Mouse (Mus musculus) forebrain, embryonic 15.5 days (tissue): Measurements from ENCODE around the gene Adgrb3. TPM values are rescaled to one million over a fixed set of nuclear protein-coding genes. Genes with fewer than 3 reads are reported as not detected.
"Not testable (repeated sequence)": the region's sequence is repeated elsewhere in the genome, so short reads cannot be mapped to it uniquely, and the experiment has no call there.

ENCODE experiments used
- ATAC-seq: fragments of 200-750 bp; cut with Nextera tagmentation; replicated peaks from 2 replicates; pipeline ENCODE4 v1.8.0; 2017; ENCODE audit warnings: mild to moderate bottlenecking, moderate TSS enrichment, moderate library complexity
- H3K27ac ChIP-seq: fragments of 300-500 bp; sonication (generic); replicated peaks from 2 replicates; pipeline ENCODE4 v1.5.1; 2015; ENCODE audit warnings: mild to moderate bottlenecking, inconsistent platforms
- H3K27me3 ChIP-seq: fragments of 300-500 bp; sonication (generic); 2 replicates; pipeline ENCODE4 v1.6.1; 2015; ENCODE audit warnings: inconsistent platforms
- H3K36me3 ChIP-seq: fragments of 300-500 bp; sonication (generic); 2 replicates; pipeline ENCODE4 v1.6.1; 2015; ENCODE audit warnings: mild to moderate bottlenecking, inconsistent platforms
- H3K4me1 ChIP-seq: fragments of 300-500 bp; sonication (generic); 2 replicates; pipeline ENCODE4 v1.6.1; 2015; ENCODE audit warnings: inconsistent platforms
- H3K4me2 ChIP-seq: fragments of 300-500 bp; sonication (generic); replicated peaks from 2 replicates; pipeline ENCODE4 v1.6.1; 2015; ENCODE audit warnings: mild to moderate bottlenecking, inconsistent platforms
- H3K4me3 ChIP-seq: fragments of 300-500 bp; sonication (generic); 2 replicates; pipeline ENCODE4 v1.5.1; 2015; ENCODE audit warnings: mild to moderate bottlenecking, inconsistent platforms
- H3K9ac ChIP-seq: fragments of 300-500 bp; sonication (generic); replicated peaks from 2 replicates; pipeline ENCODE4 v1.6.1; 2015; ENCODE audit warnings: mild to moderate bottlenecking, inconsistent platforms
- H3K9me3 ChIP-seq: fragments of 300-500 bp; sonication (generic); 2 replicates; pipeline ENCODE4 v1.6.1; 2016; ENCODE audit warnings: inconsistent platforms
- whole genome bisulfite sequencing: fragments of 180-500 bp; shearing (Covaris S2); methylation state at CpG from one replicate; pipeline ENCODE4 v1.1.7; 2015; ENCODE audit warnings: mixed read lengths; 5-methylcytosine and 5-hydroxymethylcytosine counted together
- polyA plus RNA-seq: library from polyadenylated mRNA; unstranded; fragments of >200 nt; fragmentation: Nextera tagmentation; extraction: Ambion mirVana; gene quantifications from 2 replicates; pipeline ENCODE4 v1.2.1, GENCODE M21; 2015

Gene Adgrb3
- polyA plus RNA-seq, 1 experiment from 2014 or later, result 45.9 TPM

GRCm38 (mm10) chr1:25706299-25706698 is 123.2 kb downstream of the Adgrb3 start:
- Histone ChIP-seq H3K4me3 (no peak overlapping the region), H3K9me3 (no peaks in the 10 kb centered on the region), H3K4me1 (no peaks in the 10 kb centered on the region), H3K4me2 (no peak overlapping the region), H3K27ac (no peak overlapping the region), H3K36me3 (no peaks in the 10 kb centered on the region), H3K9ac (no peak overlapping the region), H3K27me3 (no peaks in the 10 kb centered on the region)
- no peak for ATAC-seq
- 72% methylated on average over 2 of the region's 2 CpGs for WGBS

GRCm38 (mm10) chr1:25698702-25699250 is 130.7 kb downstream of the Adgrb3 start:
- Histone ChIP-seq H3K27ac (peak overlapping the region; percentile 54), H3K27me3 (no peaks in the 10 kb centered on the region), H3K4me1 (peaks cover 11% of the 10 kb centered on the region), H3K4me3 (no peak overlapping the region), H3K4me2 (no peak overlapping the region), H3K36me3 (no peaks in the 10 kb centered on the region), H3K9me3 (no peaks in the 10 kb centered on the region), H3K9ac (no peak overlapping the region)
- ATAC-seq, result peak; percentile 79
- 64% methylated on average over 6 of the region's 6 CpGs for WGBS

GRCm38 (mm10) chr1:25697179-25697578 is 132.3 kb downstream of the Adgrb3 start:
- Histone ChIP-seq H3K27me3 (no peaks in the 10 kb centered on the region), H3K9me3 (no peaks in the 10 kb centered on the region), H3K27ac (peak overlapping the region; percentile 52; the same call in 1 of the 2 replicates), H3K9ac (no peak overlapping the region), H3K36me3 (no peaks in the 10 kb centered on the region), H3K4me2 (no peak overlapping the region), H3K4me1 (peaks cover 11% of the 10 kb centered on the region), H3K4me3 (no peak overlapping the region)
- 61% methylated on average over 4 of the region's 4 CpGs for WGBS
- ATAC-seq, result peak; percentile 88

- no peaks in the 10 kb centered on the region for H3K36me3 ChIP-seq
- peak; percentile 55 for ATAC-seq
- no peaks in the 10 kb centered on the region for H3K27me3 ChIP-seq
- no peak overlapping the region for H3K9ac ChIP-seq
- no peak overlapping the region for H3K4me2 ChIP-seq
- no peaks in the 10 kb centered on the region for H3K9me3 ChIP-seq
- peaks cover 11% of the 10 kb centered on the region for H3K4me1 ChIP-seq
- H3K4me3 ChIP-seq, result no peak overlapping the region
- WGBS, result 65% methylated on average over 3 of the region's 3 CpGs
- H3K27ac ChIP-seq, result peak overlapping the region; percentile 52; the same call in 1 of the 2 replicates
Observed at GRCm38 (mm10) chr1:25696771-25697170, 132.7 kb downstream of the Adgrb3 start.

- H3K27me3 ChIP-seq, result no peaks in the 10 kb centered on the region
- no peaks in the 10 kb centered on the region for H3K9me3 ChIP-seq
- H3K4me3 ChIP-seq, result no peak overlapping the region
- WGBS, result 67% methylated on average over 3 of the region's 3 CpGs
- no peak for ATAC-seq
- no peaks in the 10 kb centered on the region for H3K36me3 ChIP-seq
- H3K9ac ChIP-seq, result no peak overlapping the region
- H3K27ac ChIP-seq, result no peak overlapping the region
- H3K4me2 ChIP-seq, result no peak overlapping the region
- H3K4me1 ChIP-seq, result no peaks in the 10 kb centered on the region
Observed at GRCm38 (mm10) chr1:25682118-25682517, 147.4 kb downstream of the Adgrb3 start.

- Histone ChIP-seq H3K4me3 (no peak overlapping the region), H3K4me2 (no peak overlapping the region), H3K9me3 (no peaks in the 10 kb centered on the region), H3K27me3 (no peaks in the 10 kb centered on the region), H3K36me3 (no peaks in the 10 kb centered on the region), H3K27ac (no peak overlapping the region), H3K4me1 (no peaks in the 10 kb centered on the region), H3K9ac (no peak overlapping the region)
- 69% methylated on average over 2 of the region's 2 CpGs for WGBS
- ATAC-seq, result no peak
Observed at GRCm38 (mm10) chr1:25679656-25680055, 149.9 kb downstream of the Adgrb3 start.

GRCm38 (mm10) chr1:25652717-25653116 is 176.8 kb downstream of the Adgrb3 start:
- no peaks in the 10 kb centered on the region for H3K4me1 ChIP-seq
- H3K4me2 ChIP-seq, result no peak overlapping the region
- 96% methylated on average over 1 of the region's 1 CpGs for WGBS
- no peaks in the 10 kb centered on the region for H3K36me3 ChIP-seq
- H3K27ac ChIP-seq, result no peak overlapping the region
- no peak for ATAC-seq
- no peak overlapping the region for H3K4me3 ChIP-seq
- no peaks in the 10 kb centered on the region for H3K9me3 ChIP-seq
- no peak overlapping the region for H3K9ac ChIP-seq
- H3K27me3 ChIP-seq, result no peaks in the 10 kb centered on the region

GRCm38 (mm10) chr1:25644256-25644655 is 185.3 kb downstream of the Adgrb3 start:
- 79% methylated on average over 5 of the region's 5 CpGs for WGBS
- no peak for ATAC-seq
- no peaks in the 10 kb centered on the region for H3K27me3 ChIP-seq
- H3K4me2 ChIP-seq, result no peak overlapping the region
- H3K27ac ChIP-seq, result no peak overlapping the region
- no peak overlapping the region for H3K4me3 ChIP-seq
- H3K36me3 ChIP-seq, result no peaks in the 10 kb centered on the region
- H3K4me1 ChIP-seq, result no peaks in the 10 kb centered on the region
- H3K9me3 ChIP-seq, result no peaks in the 10 kb centered on the region
- no peak overlapping the region for H3K9ac ChIP-seq

- 54% methylated on average over 4 of the region's 4 CpGs for WGBS
- H3K27ac ChIP-seq, result no peak overlapping the region
- H3K9me3 ChIP-seq, result no peaks in the 10 kb centered on the region
- H3K27me3 ChIP-seq, result no peaks in the 10 kb centered on the region
- ATAC-seq, result no peak
- no peak overlapping the region for H3K4me2 ChIP-seq
- H3K4me3 ChIP-seq, result no peak overlapping the region
- no peaks in the 10 kb centered on the region for H3K4me1 ChIP-seq
- no peak overlapping the region for H3K9ac ChIP-seq
- no peaks in the 10 kb centered on the region for H3K36me3 ChIP-seq
Observed at GRCm38 (mm10) chr1:25621458-25621857, 208.0 kb downstream of the Adgrb3 start.

GRCm38 (mm10) chr1:25616954-25617353 is 212.6 kb downstream of the Adgrb3 start:
- Histone ChIP-seq H3K27me3 (no peaks in the 10 kb centered on the region), H3K27ac (no peak overlapping the region), H3K4me3 (no peak overlapping the region), H3K36me3 (no peaks in the 10 kb centered on the region), H3K9me3 (no peaks in the 10 kb centered on the region), H3K9ac (no peak overlapping the region), H3K4me2 (no peak overlapping the region), H3K4me1 (no peaks in the 10 kb centered on the region)
- ATAC-seq, result no peak

GRCm38 (mm10) chr1:25610776-25611175 is 218.7 kb downstream of the Adgrb3 start:
- not testable (repeated sequence) for H3K4me3 ChIP-seq

GRCm38 (mm10) chr1:25598941-25599340 is 230.6 kb downstream of the Adgrb3 start:
- H3K27me3 ChIP-seq, result no peaks in the 10 kb centered on the region
- no peak for ATAC-seq
- WGBS, result 96% methylated on average over 5 of the region's 5 CpGs
- no peaks in the 10 kb centered on the region for H3K4me1 ChIP-seq
- no peak overlapping the region for H3K9ac ChIP-seq
- no peak overlapping the region for H3K4me2 ChIP-seq
- H3K36me3 ChIP-seq, result no peaks in the 10 kb centered on the region
- H3K27ac ChIP-seq, result no peak overlapping the region
- H3K9me3 ChIP-seq, result no peaks in the 10 kb centered on the region
- no peak overlapping the region for H3K4me3 ChIP-seq

More at GRCm38 (mm10) chr1:25610776-25611175, 218.7 kb downstream of the Adgrb3 start:
- not testable (repeated sequence) for H3K36me3 ChIP-seq, H3K9ac ChIP-seq, H3K4me2 ChIP-seq, H3K27me3 ChIP-seq, H3K9me3 ChIP-seq, ATAC-seq, H3K4me1 ChIP-seq, H3K27ac ChIP-seq

- H3K9ac ChIP-seq, result no peak overlapping the region
- 37% methylated on average over 2 of the region's 2 CpGs for whole genome bisulfite sequencing
- no peak overlapping the region for H3K4me3 ChIP-seq
- ATAC-seq, result peak; percentile 78
- H3K27ac ChIP-seq, result no peak overlapping the region
- H3K27me3 ChIP-seq, result no peaks in the 10 kb centered on the region
- H3K36me3 ChIP-seq, result no peaks in the 10 kb centered on the region
- no peaks in the 10 kb centered on the region for H3K9me3 ChIP-seq
- H3K4me2 ChIP-seq, result no peak overlapping the region
- H3K4me1 ChIP-seq, result no peaks in the 10 kb centered on the region
Observed at GRCm38 (mm10) chr1:25588568-25589118, 240.9 kb downstream of the Adgrb3 start.
